Comparison of ENCODE assay signal across 15 mouse cellular contexts in genomic region chr14:103718393-103718792, GRCm38 (mm10).
DNase-seq lines count a peak whose midpoint lies in the region; ATAC-seq and TF ChIP-seq lines count a peak whose summit lies in the region.
"Had no signal": no experiment of that assay in that cellular context is flagged by ENCODE, and none has a peak within 500 bp of the region (broad histone marks: within the 10 kb centered on the region; RNA-seq: fewer than 3 reads in every experiment).

No protein-coding gene starts in this region.

- no peak overlapping the region for H3K9ac ChIP-seq in intestine, postnatal 0 days (ENCODE audit: low read depth, low read length)
- no peak overlapping the region for H3K9ac ChIP-seq in intestine, embryonic 15.5 days
- H3K9ac ChIP-seq in neural tube, embryonic 15.5 days (replicated peaks), result no peak overlapping the region
- no peak overlapping the region for H3K9ac ChIP-seq in kidney, embryonic 15.5 days
- H3K9ac ChIP-seq: liver, embryonic 12.5 days; neural tube, embryonic 12.5 days had no signal

- H3K4me3 ChIP-seq in intestine, postnatal 0 days (ENCODE audit: low read depth, low read length), result no peak overlapping the region
- no peak overlapping the region for H3K4me3 ChIP-seq in intestine, embryonic 15.5 days (replicated peaks)
- no peak overlapping the region for H3K4me3 ChIP-seq in neural tube, embryonic 15.5 days (replicated peaks)
- H3K4me3 ChIP-seq in kidney, embryonic 15.5 days (replicated peaks), result no peak overlapping the region
- H3K4me3 ChIP-seq: hindbrain, embryonic 15.5 days; neural tube, embryonic 12.5 days had no signal

- H3K27ac ChIP-seq in intestine, postnatal 0 days (ENCODE audit: low read depth, low read length), result no peak overlapping the region
- H3K27ac ChIP-seq in intestine, embryonic 15.5 days, result no peak overlapping the region
- H3K27ac ChIP-seq in neural tube, embryonic 15.5 days (replicated peaks), result no peak overlapping the region
- H3K27ac ChIP-seq in kidney, embryonic 15.5 days, result no peak overlapping the region
- H3K27ac ChIP-seq: embryonic facial prominence, embryonic 13.5 days had no signal

- no peak overlapping the region for H3K4me2 ChIP-seq in intestine, postnatal 0 days (replicated peaks; ENCODE audit: low read depth)
- H3K4me2 ChIP-seq in intestine, embryonic 15.5 days (replicated peaks), result no peak overlapping the region
- no peak overlapping the region for H3K4me2 ChIP-seq in neural tube, embryonic 15.5 days
- H3K4me2 ChIP-seq in kidney, embryonic 15.5 days, result no peak overlapping the region

- no peaks in the 10 kb centered on the region for H3K36me3 ChIP-seq in intestine, postnatal 0 days (ENCODE audit: control insufficient read depth, insufficient read depth)
- H3K36me3 ChIP-seq in intestine, embryonic 15.5 days, result no peaks in the 10 kb centered on the region
- no peaks in the 10 kb centered on the region for H3K36me3 ChIP-seq in neural tube, embryonic 15.5 days
- H3K36me3 ChIP-seq in kidney, embryonic 15.5 days, result no peaks in the 10 kb centered on the region
- H3K36me3 ChIP-seq: embryonic facial prominence, embryonic 13.5 days; forebrain, embryonic 10.5 days; hindbrain, embryonic 10.5 days; hindbrain, embryonic 15.5 days; liver, embryonic 12.5 days; midbrain, embryonic 12.5 days; neural tube, embryonic 12.5 days had no signal

- WGBS in intestine, postnatal 0 days, result 40% methylated on average over 5 of the region's 5 CpGs
- WGBS in intestine, embryonic 15.5 days, result 40% methylated on average over 5 of the region's 5 CpGs
- 48% methylated on average over 5 of the region's 5 CpGs for WGBS in neural tube, embryonic 15.5 days
- 43% methylated on average over 5 of the region's 5 CpGs for WGBS in kidney, embryonic 15.5 days

- TF ChIP-seq CTCF in intestine, postnatal 0 days (IDR thresholded peaks at IDR 0.05; ENCODE audit: low read depth), result peak; percentile 10; the same call in 1 of the 2 replicates

- H3K27me3 ChIP-seq in intestine, postnatal 0 days (replicated peaks; ENCODE audit: control insufficient read depth, insufficient read depth, low read length), result no peaks in the 10 kb centered on the region
- no peaks in the 10 kb centered on the region for H3K27me3 ChIP-seq in intestine, embryonic 15.5 days (replicated peaks)
- H3K27me3 ChIP-seq in neural tube, embryonic 15.5 days (replicated peaks), result no peaks in the 10 kb centered on the region
- H3K27me3 ChIP-seq in kidney, embryonic 15.5 days, result 0 out of 2 replicates have a peak, but pooled peaks cover 3% of the 10 kb centered on the region
- H3K27me3 ChIP-seq: embryonic facial prominence, embryonic 13.5 days; hindbrain, embryonic 15.5 days; liver, embryonic 12.5 days; midbrain, embryonic 12.5 days; neural tube, embryonic 12.5 days had no signal

- DNase-seq in neural tube, embryonic 10.5 days (ENCODE audit: extremely low spot score, low spot score), result peak; percentile 12
- DNase-seq in induced T-regulatory cell, adult 2 months (ENCODE audit: low read depth), result peak; percentile 24
- DNase-seq in cerebellum, postnatal 10 days, result no peak
- no peak for DNase-seq in layer of hippocampus, adult 9-11 months

- no peaks in the 10 kb centered on the region for H3K4me1 ChIP-seq in intestine, postnatal 0 days (replicated peaks; ENCODE audit: control insufficient read depth, insufficient read depth, low read length)
- H3K4me1 ChIP-seq in intestine, embryonic 15.5 days (replicated peaks), result peaks cover 6% of the 10 kb centered on the region; the same call in 1 of the 2 replicates
- peaks cover 8% of the 10 kb centered on the region for H3K4me1 ChIP-seq in neural tube, embryonic 15.5 days
- peaks cover 9% of the 10 kb centered on the region for H3K4me1 ChIP-seq in kidney, embryonic 15.5 days

- 0 out of 2 replicates have a peak, but pooled peaks cover 2% of the 10 kb centered on the region for H3K9me3 ChIP-seq in intestine, postnatal 0 days (ENCODE audit: control insufficient read depth)
- H3K9me3 ChIP-seq in intestine, embryonic 15.5 days, result no peaks in the 10 kb centered on the region
- no peaks in the 10 kb centered on the region for H3K9me3 ChIP-seq in neural tube, embryonic 15.5 days (replicated peaks)
- H3K9me3 ChIP-seq in kidney, embryonic 15.5 days (replicated peaks), result no peaks in the 10 kb centered on the region
- H3K9me3 ChIP-seq: embryonic facial prominence, embryonic 13.5 days; forebrain, embryonic 10.5 days; hindbrain, embryonic 10.5 days; hindbrain, embryonic 15.5 days; liver, embryonic 12.5 days; midbrain, embryonic 12.5 days; neural tube, embryonic 12.5 days had no signal

- no peak for ATAC-seq in intestine, postnatal 0 days
- ATAC-seq in intestine, embryonic 15.5 days, result no peak
- ATAC-seq in neural tube, embryonic 15.5 days (ENCODE audit: low FRiP score), result no peak
- ATAC-seq in kidney, embryonic 15.5 days (replicated peaks; ENCODE audit: low FRiP score), result no peak

Comparison
In these comparisons a context has a peak if more than half of its experiments do, and no peak if none do; other contexts are left out.
1. DNase-seq: peak in neural tube, embryonic 10.5 days (single experiment) and induced T-regulatory cell, adult 2 months (single experiment); none in cerebellum, postnatal 10 days (0 of 2) and layer of hippocampus, adult 9-11 months (single experiment).